Mouse (Mus musculus): ENCODE results near the gene Map3k14. TPM values are rescaled to one million over a fixed set of nuclear protein-coding genes. Genes with fewer than 3 reads are reported as not detected.

The Map3k14 gene
- total and polyA plus RNA-seq, 3 experiments = 3.0 to 3.7 (median 3.4) TPM

DNA sequence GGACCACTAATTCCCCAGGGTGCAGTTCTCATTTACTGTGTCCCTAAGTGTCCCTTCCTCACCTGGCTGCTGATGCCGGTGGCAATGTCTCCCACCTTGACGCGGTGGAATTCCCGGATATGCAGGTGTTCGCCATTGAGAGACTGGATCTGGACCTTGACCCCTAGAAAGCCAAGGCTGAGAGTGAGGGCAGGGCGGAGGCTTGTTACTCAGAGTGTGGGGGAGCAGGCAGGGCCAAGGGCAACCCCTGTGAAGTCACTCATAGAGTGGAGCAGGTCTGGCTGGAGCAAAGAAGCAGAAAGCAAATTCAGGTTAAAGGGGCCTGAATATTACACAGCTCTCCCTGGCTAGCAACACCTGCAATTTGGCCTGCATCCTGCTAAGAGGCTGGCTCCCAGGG is 45.8 kb downstream of the Map3k14 start:
- 92% methylated on average over 6 of the region's 6 CpGs for WGBS
- no peak overlapping the region for H3K4me3 ChIP-seq
- H3K9ac ChIP-seq (ENCODE audit: low read depth, low read length) = no peak overlapping the region
- H3K27ac ChIP-seq = no peak overlapping the region
- H3K27me3 ChIP-seq (ENCODE audit: control insufficient read depth, insufficient read depth, low read length) = no peaks in the 10 kb centered on the region
- DNase-seq = no peak
- no peaks in the 10 kb centered on the region for H3K36me3 ChIP-seq (ENCODE audit: control insufficient read depth, insufficient read depth, low read length)
- intact Hi-C loops (cut with DNase I) = no loop called here
- no peaks in the 10 kb centered on the region for H3K79me2 ChIP-seq (replicated peaks; ENCODE audit: control insufficient read depth, insufficient read depth, low read length)
- TF ChIP-seq EP300 (IDR thresholded peaks at IDR 0.05; ENCODE audit: insufficient read depth, low read depth, low read length) (no peak), CTCF (IDR thresholded peaks at IDR 0.05) (no peak), POLR2A (IDR thresholded peaks at IDR 0.05; ENCODE audit: insufficient read depth, low read depth, low read length) (no peak)
- peaks cover 7% of the 10 kb centered on the region; the same call in 1 of the 2 replicates for H3K4me1 ChIP-seq (ENCODE audit: control insufficient read depth, insufficient read depth, low read length)

DNA sequence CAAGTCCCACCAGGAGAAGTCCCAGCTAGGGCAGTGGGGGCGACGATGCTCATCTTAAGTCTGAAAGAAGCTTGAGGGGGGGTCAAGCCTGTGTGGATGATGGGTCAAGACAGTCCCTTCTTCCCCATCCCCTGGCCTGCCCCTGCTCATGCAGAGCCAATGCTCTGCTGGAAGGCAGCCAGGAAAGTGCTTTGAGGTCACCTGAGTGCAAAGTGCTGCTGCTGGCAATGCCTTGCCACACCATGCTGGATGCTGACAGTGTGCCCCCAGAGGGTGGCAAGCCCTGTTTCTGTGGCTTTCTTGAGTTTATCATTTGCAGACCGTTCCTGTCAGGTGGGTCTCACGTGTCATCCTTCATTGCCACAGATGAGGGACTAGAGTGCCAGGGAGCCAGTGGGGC is 47.3 kb downstream of the Map3k14 start:
- Histone ChIP-seq H3K4me3 (no peak overlapping the region), H3K79me2 (replicated peaks; ENCODE audit: control insufficient read depth, insufficient read depth, low read length) (no peaks in the 10 kb centered on the region), H3K36me3 (ENCODE audit: control insufficient read depth, insufficient read depth, low read length) (no peaks in the 10 kb centered on the region), H3K27ac (no peak overlapping the region), H3K9ac (ENCODE audit: low read depth, low read length) (no peak overlapping the region), H3K27me3 (ENCODE audit: control insufficient read depth, insufficient read depth, low read length) (no peaks in the 10 kb centered on the region), H3K4me1 (ENCODE audit: control insufficient read depth, insufficient read depth, low read length) (peaks cover 7% of the 10 kb centered on the region; the same call in 1 of the 2 replicates)
- intact Hi-C loops (cut with DNase I) = no loop called here
- TF ChIP-seq CTCF (IDR thresholded peaks at IDR 0.05) = no peak
- TF ChIP-seq EP300 (IDR thresholded peaks at IDR 0.05; ENCODE audit: insufficient read depth, low read depth, low read length) = no peak
- TF ChIP-seq POLR2A (IDR thresholded peaks at IDR 0.05; ENCODE audit: insufficient read depth, low read depth, low read length) = no peak
- WGBS = 86% methylated on average over 4 of the region's 4 CpGs
- DNase-seq = no peak

DNA sequence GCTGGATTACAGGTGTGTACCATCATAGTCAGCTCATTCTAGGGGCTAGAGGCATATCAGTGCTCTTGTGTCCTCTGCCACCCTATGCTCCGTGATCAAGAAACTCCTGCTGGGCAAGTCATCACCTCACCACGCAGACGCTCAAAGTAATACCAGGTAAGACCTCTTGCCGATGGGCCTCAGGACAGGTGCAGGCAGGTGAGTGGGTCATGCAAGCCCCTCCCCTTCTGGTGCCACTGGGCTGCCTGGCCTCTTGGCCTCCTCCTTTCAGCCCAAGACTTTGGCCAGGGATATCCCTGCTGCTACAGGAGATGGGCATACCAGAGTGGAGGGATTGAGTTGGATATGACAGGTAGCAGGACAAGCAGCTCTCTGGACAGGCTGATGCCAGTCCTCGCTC is 48.0 kb downstream of the Map3k14 start:
- 94% methylated on average over 5 of the region's 5 CpGs for WGBS
- Histone ChIP-seq H3K9ac (ENCODE audit: low read depth, low read length) (no peak overlapping the region), H3K4me1 (ENCODE audit: control insufficient read depth, insufficient read depth, low read length) (peaks cover 4% of the 10 kb centered on the region; the same call in 1 of the 2 replicates), H3K4me3 (no peak overlapping the region), H3K36me3 (ENCODE audit: control insufficient read depth, insufficient read depth, low read length) (no peaks in the 10 kb centered on the region), H3K27ac (no peak overlapping the region), H3K79me2 (replicated peaks; ENCODE audit: control insufficient read depth, insufficient read depth, low read length) (no peaks in the 10 kb centered on the region), H3K27me3 (ENCODE audit: control insufficient read depth, insufficient read depth, low read length) (no peaks in the 10 kb centered on the region)
- intact Hi-C loops (cut with DNase I) = no loop called here
- no peak for TF ChIP-seq EP300 (IDR thresholded peaks at IDR 0.05; ENCODE audit: insufficient read depth, low read depth, low read length)
- no peak for TF ChIP-seq POLR2A (IDR thresholded peaks at IDR 0.05; ENCODE audit: insufficient read depth, low read depth, low read length)
- TF ChIP-seq CTCF (IDR thresholded peaks at IDR 0.05) = no peak
- no peak for DNase-seq

DNA sequence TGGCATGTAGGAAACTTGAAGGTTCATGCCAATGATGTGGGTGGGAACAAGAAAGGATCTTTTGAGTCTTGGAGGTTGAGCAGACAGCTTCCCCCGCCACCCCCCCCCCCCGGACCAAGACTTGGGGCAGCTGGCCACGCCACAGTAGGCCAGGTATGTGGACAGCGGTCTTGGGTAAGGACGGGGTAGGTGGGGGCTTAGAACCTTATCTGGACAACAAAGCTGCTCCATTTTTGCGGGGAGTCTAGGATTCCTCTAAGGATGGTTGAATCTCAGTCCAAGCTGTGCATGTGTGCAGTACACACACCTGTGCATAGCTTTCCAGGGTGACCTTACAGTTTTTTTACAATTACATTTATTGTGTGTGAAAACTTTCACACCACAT is 48.8 kb downstream of the Map3k14 start:
- H3K9ac ChIP-seq (ENCODE audit: low read depth, low read length) = peak overlapping the region; percentile 53; the same call in 1 of the 2 replicates
- no peaks in the 10 kb centered on the region for H3K36me3 ChIP-seq (ENCODE audit: control insufficient read depth, insufficient read depth, low read length)
- no peaks in the 10 kb centered on the region for H3K27me3 ChIP-seq (ENCODE audit: control insufficient read depth, insufficient read depth, low read length)
- no peak for TF ChIP-seq POLR2A (IDR thresholded peaks at IDR 0.05; ENCODE audit: insufficient read depth, low read depth, low read length)
- TF ChIP-seq EP300 (IDR thresholded peaks at IDR 0.05; ENCODE audit: insufficient read depth, low read depth, low read length) = no peak
- TF ChIP-seq CTCF (IDR thresholded peaks at IDR 0.05) = no peak
- intact Hi-C loops (cut with DNase I) = no loop called here
- H3K27ac ChIP-seq = no peak overlapping the region; the same call in 1 of the 2 replicates
- H3K79me2 ChIP-seq (replicated peaks; ENCODE audit: control insufficient read depth, insufficient read depth, low read length) = no peaks in the 10 kb centered on the region
- 30% methylated on average over 6 of the region's 6 CpGs for WGBS
- H3K4me1 ChIP-seq (ENCODE audit: control insufficient read depth, insufficient read depth, low read length) = peaks cover 1% of the 10 kb centered on the region; the same call in 1 of the 2 replicates
- no peak for DNase-seq
- H3K4me3 ChIP-seq = peak overlapping the region; percentile 58

DNA sequence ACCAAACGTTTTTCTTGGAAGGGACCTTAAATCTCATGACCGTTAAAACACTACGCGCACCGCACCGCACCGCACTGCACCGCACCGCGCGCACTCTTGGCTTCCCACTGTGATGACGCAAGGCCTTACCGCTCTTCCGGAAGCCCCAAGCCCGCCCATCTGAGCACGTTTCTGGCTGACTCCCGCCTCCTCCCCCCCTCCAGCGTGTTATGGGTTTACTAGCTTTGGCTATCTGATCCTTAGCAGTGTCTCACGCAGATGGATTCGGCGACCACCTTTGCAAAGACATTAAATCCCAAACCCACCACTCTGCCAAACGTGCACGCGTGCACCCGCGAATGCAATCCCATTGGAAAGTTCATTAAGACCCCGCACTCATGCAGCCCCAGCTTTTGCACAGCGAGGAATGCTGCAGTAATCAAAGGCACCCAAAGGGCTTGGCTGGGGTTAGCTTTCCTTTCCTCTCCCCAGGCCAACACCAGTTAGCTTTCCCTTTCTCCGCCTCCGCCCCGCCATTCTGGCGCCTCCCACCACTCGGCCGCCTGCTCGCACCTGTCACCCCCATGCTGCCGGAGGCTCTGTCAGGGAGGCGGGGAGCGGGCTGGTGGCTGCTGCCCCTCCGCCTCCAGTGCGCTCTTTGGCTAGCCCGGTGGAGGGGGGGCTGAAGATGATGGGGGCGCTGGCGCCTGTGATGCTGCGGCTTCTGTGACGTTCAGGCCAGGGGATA is 49.3 kb downstream of the Map3k14 start, which contains the start of gene Spata32:
Gene Spata32 (minus strand): TSS at position 643 of the 727 bp plus-strand sequence.
- peak; percentile 68 to 69 for DNase-seq
- no peaks in the 10 kb centered on the region for H3K36me3 ChIP-seq (ENCODE audit: control insufficient read depth, insufficient read depth, low read length)
- H3K4me3 ChIP-seq = peak within 1 kb of the TSS; percentile 58
- intact Hi-C loops (cut with DNase I) = no loop called here
- H3K79me2 ChIP-seq (replicated peaks; ENCODE audit: control insufficient read depth, insufficient read depth, low read length) = no peaks in the 10 kb centered on the region
- TF ChIP-seq EP300 (IDR thresholded peaks at IDR 0.05; ENCODE audit: insufficient read depth, low read depth, low read length) (no peak), POLR2A (IDR thresholded peaks at IDR 0.05; ENCODE audit: insufficient read depth, low read depth, low read length) (no peak), CTCF (IDR thresholded peaks at IDR 0.05) (no peak)
- H3K4me1 ChIP-seq (ENCODE audit: control insufficient read depth, insufficient read depth, low read length) = no peaks in the 10 kb centered on the region
- no peaks in the 10 kb centered on the region for H3K27me3 ChIP-seq (ENCODE audit: control insufficient read depth, insufficient read depth, low read length)
- WGBS = 1% methylated on average over 45 of the region's 45 CpGs
- no peak within 1 kb of the TSS; the same call in 1 of the 2 replicates for H3K27ac ChIP-seq
- peak within 1 kb of the TSS; percentile 53 for H3K9ac ChIP-seq (ENCODE audit: low read depth, low read length)

DNA sequence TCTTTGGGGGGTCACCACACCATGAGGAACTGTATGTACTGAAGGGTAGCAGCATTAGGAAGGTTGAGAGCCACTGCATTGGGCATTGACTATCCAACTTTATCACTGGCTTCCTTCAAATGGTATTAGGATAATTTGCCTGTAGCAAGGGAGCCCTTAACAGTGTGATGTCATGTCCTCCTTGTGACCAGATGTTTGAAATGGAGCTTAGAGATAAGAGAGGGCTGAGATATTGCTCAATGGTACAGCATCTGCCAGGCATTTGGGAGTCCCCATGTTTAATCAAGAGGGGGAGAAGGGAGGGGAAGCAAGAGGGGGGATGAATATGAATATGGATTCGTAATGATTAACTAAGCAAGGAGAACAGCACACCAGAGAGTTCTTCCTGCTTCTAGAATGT is 51.9 kb downstream of the Map3k14 start:
- intact Hi-C loops (cut with DNase I) = no loop called here
- H3K27me3 ChIP-seq (ENCODE audit: control insufficient read depth, insufficient read depth, low read length) = no peaks in the 10 kb centered on the region
- no peak overlapping the region for H3K4me3 ChIP-seq
- no peak overlapping the region for H3K9ac ChIP-seq (ENCODE audit: low read depth, low read length)
- H3K4me1 ChIP-seq (ENCODE audit: control insufficient read depth, insufficient read depth, low read length) = no peaks in the 10 kb centered on the region
- H3K27ac ChIP-seq = no peak overlapping the region
- 71% methylated on average over 1 of the region's 1 CpGs for WGBS
- H3K36me3 ChIP-seq (ENCODE audit: control insufficient read depth, insufficient read depth, low read length) = no peaks in the 10 kb centered on the region
- no peak for DNase-seq
- TF ChIP-seq CTCF (IDR thresholded peaks at IDR 0.05) = no peak
- no peak for TF ChIP-seq EP300 (IDR thresholded peaks at IDR 0.05; ENCODE audit: insufficient read depth, low read depth, low read length)
- TF ChIP-seq POLR2A (IDR thresholded peaks at IDR 0.05; ENCODE audit: insufficient read depth, low read depth, low read length) = no peak
- H3K79me2 ChIP-seq (replicated peaks; ENCODE audit: control insufficient read depth, insufficient read depth, low read length) = no peaks in the 10 kb centered on the region
